Mouse (Mus musculus) thymus, postnatal 4 days (tissue): ENCODE measurements around the gene Mtfp1.
"Not testable (repeated sequence)": the region's sequence is repeated elsewhere in the genome, so short reads cannot be mapped to it uniquely, and the experiment has no call there.

Experiments used
- DNase-seq: peaks from one replicate; pipeline ENCODE4 v3.0.0; 2021

Mtfp1 gene

GRCm38 (mm10) chr11:4095171-4096053 is at the start of gene Mtfp1:
Mtfp1 (minus strand) TSS chr11:4095445.
- DNase-seq: peak; percentile 81

- no peak for DNase-seq
Measured at GRCm38 (mm10) chr11:4143281-4144062, 48.2 kb upstream of the Mtfp1 start.

GRCm38 (mm10) chr11:4142352-4142751 is 47.1 kb upstream of the Mtfp1 start:
- no peak for DNase-seq

GRCm38 (mm10) chr11:4141505-4141904 is 46.3 kb upstream of the Mtfp1 start:
- DNase-seq: no peak

- DNase-seq: no peak
Measured at GRCm38 (mm10) chr11:4138964-4139363, 43.7 kb upstream of the Mtfp1 start.

GRCm38 (mm10) chr11:4134986-4135935 is 40.0 kb upstream of the Mtfp1 start, which contains the start of gene Rnf215:
Rnf215 (plus strand) TSS chr11:4135202.
- DNase-seq: peak; percentile 96

- no peak for DNase-seq
Measured at GRCm38 (mm10) chr11:4134400-4134799, 39.2 kb upstream of the Mtfp1 start.

- peak; percentile 44 for DNase-seq
Measured at GRCm38 (mm10) chr11:4133450-4133849, 38.2 kb upstream of the Mtfp1 start.

- DNase-seq: not testable (repeated sequence)
Measured at GRCm38 (mm10) chr11:4128461-4128860, 33.2 kb upstream of the Mtfp1 start.

- peak; percentile 31 for DNase-seq
Measured at GRCm38 (mm10) chr11:4127059-4127458, 31.8 kb upstream of the Mtfp1 start.

GRCm38 (mm10) chr11:4123922-4124321 is 28.7 kb upstream of the Mtfp1 start:
- peak; percentile 63 for DNase-seq

GRCm38 (mm10) chr11:4122742-4123579 is 27.7 kb upstream of the Mtfp1 start, which contains the start of gene Sec14l2:
Sec14l2 (minus strand) TSS chr11:4123415.
- DNase-seq: peak; percentile 41

- no peak for DNase-seq
Measured at GRCm38 (mm10) chr11:4122226-4122625, 27.0 kb upstream of the Mtfp1 start.

GRCm38 (mm10) chr11:4121691-4122090 is 26.4 kb upstream of the Mtfp1 start:
- DNase-seq: no peak

GRCm38 (mm10) chr11:4119635-4120034 is 24.4 kb upstream of the Mtfp1 start:
- no peak for DNase-seq

- peak; percentile 54 for DNase-seq
Measured at GRCm38 (mm10) chr11:4118081-4118921, 23.1 kb upstream of the Mtfp1 start.

GRCm38 (mm10) chr11:4117372-4118071 is 22.3 kb upstream of the Mtfp1 start:
- no peak for DNase-seq

- no peak for DNase-seq
Measured at GRCm38 (mm10) chr11:4116458-4117141, 21.4 kb upstream of the Mtfp1 start.

GRCm38 (mm10) chr11:4115407-4115806 is 20.2 kb upstream of the Mtfp1 start:
- DNase-seq: no peak
